In genomic region chr11:107808508-107808907, GRCm38 (mm10) we compare ENCODE assay signal across 12 mouse cellular contexts. TPM values are rescaled to one million over a fixed set of nuclear protein-coding genes. Genes with fewer than 3 reads are reported as not detected.
A peak's percentile ranks its signal among the peaks of the same experiment; 100 is the strongest.
DNase-seq lines count a peak whose midpoint lies in the region; ATAC-seq and TF ChIP-seq lines count a peak whose summit lies in the region.
"Had no signal": no experiment of that assay in that cellular context is flagged by ENCODE, and none has a peak within 500 bp of the region (broad histone marks: within the 10 kb centered on the region; RNA-seq: fewer than 3 reads in every experiment).

No protein-coding gene starts in this region.

- H3K9me3 ChIP-seq in midbrain, postnatal 0 days (ENCODE audit: low read length): no peaks in the 10 kb centered on the region
- H3K9me3 ChIP-seq in midbrain, embryonic 14.5 days (ENCODE audit: control insufficient read depth, low read length): no peaks in the 10 kb centered on the region
- H3K9me3 ChIP-seq: hindbrain, embryonic 13.5 days; limb, embryonic 13.5 days had no signal

- ATAC-seq in midbrain, postnatal 0 days (ENCODE audit: low FRiP score): no peak
- ATAC-seq in midbrain, embryonic 14.5 days (ENCODE audit: low FRiP score, low TSS enrichment): no peak

- no peaks in the 10 kb centered on the region for H3K27me3 ChIP-seq in midbrain, postnatal 0 days (ENCODE audit: insufficient read depth, low read length)
- no peaks in the 10 kb centered on the region for H3K27me3 ChIP-seq in midbrain, embryonic 14.5 days (ENCODE audit: control insufficient read depth, insufficient read depth, low read length)

- no peaks in the 10 kb centered on the region for H3K36me3 ChIP-seq in midbrain, postnatal 0 days (ENCODE audit: insufficient read depth, low read length)
- H3K36me3 ChIP-seq in midbrain, embryonic 14.5 days (ENCODE audit: control insufficient read depth, insufficient read depth, low read length): no peaks in the 10 kb centered on the region
- H3K36me3 ChIP-seq: hindbrain, embryonic 13.5 days; limb, embryonic 13.5 days had no signal

- 73% methylated on average over 8 of the region's 8 CpGs for WGBS in midbrain, postnatal 0 days
- 72% methylated on average over 8 of the region's 8 CpGs for WGBS in midbrain, embryonic 14.5 days

- H3K4me3 ChIP-seq in gastrocnemius, adult 2 months: no peak overlapping the region
- no peak overlapping the region for H3K4me3 ChIP-seq in midbrain, postnatal 0 days (ENCODE audit: low read depth, low read length)
- no peak overlapping the region for H3K4me3 ChIP-seq in midbrain, embryonic 14.5 days (replicated peaks; ENCODE audit: low read depth, low read length)
- H3K4me3 ChIP-seq: hindbrain, embryonic 13.5 days; limb, embryonic 13.5 days had no signal

- H3K4me1 ChIP-seq in midbrain, postnatal 0 days (ENCODE audit: insufficient read depth, low read length): peaks cover 15% of the 10 kb centered on the region; the same call in 1 of the 2 replicates
- H3K4me1 ChIP-seq in midbrain, embryonic 14.5 days (ENCODE audit: control insufficient read depth, insufficient read depth, low read length): peaks cover 15% of the 10 kb centered on the region

- no peak overlapping the region for H3K4me2 ChIP-seq in midbrain, postnatal 0 days (ENCODE audit: low read depth, low read length, poor library complexity, severe bottlenecking)
- no peak overlapping the region for H3K4me2 ChIP-seq in midbrain, embryonic 14.5 days (ENCODE audit: low read length)
- H3K4me2 ChIP-seq: hindbrain, embryonic 13.5 days; limb, embryonic 13.5 days had no signal

- H3K9ac ChIP-seq in midbrain, postnatal 0 days (replicated peaks; ENCODE audit: low read length, poor library complexity, severe bottlenecking): no peak overlapping the region
- H3K9ac ChIP-seq in midbrain, embryonic 14.5 days (replicated peaks; ENCODE audit: low read length): no peak overlapping the region
- H3K9ac ChIP-seq: hindbrain, embryonic 13.5 days; limb, embryonic 13.5 days had no signal

- no peak overlapping the region for H3K27ac ChIP-seq in gastrocnemius, adult 2 months
- no peak overlapping the region for H3K27ac ChIP-seq in midbrain, postnatal 0 days (ENCODE audit: low read depth, low read length)
- no peak overlapping the region for H3K27ac ChIP-seq in midbrain, embryonic 14.5 days (replicated peaks; ENCODE audit: low read depth, low read length)
- H3K27ac ChIP-seq: hindbrain, embryonic 13.5 days; limb, embryonic 13.5 days had no signal

- peak; percentile 39 for TF ChIP-seq CTCF in gastrocnemius, adult 2 months (IDR thresholded peaks at IDR 0.05)
- peak; percentile 59 for TF ChIP-seq CTCF in midbrain, postnatal 0 days (IDR thresholded peaks at IDR 0.05)

- intact Hi-C loops in gastrocnemius, adult 2 months (cut with DNase I): no loop called here

- no peak for DNase-seq in gastrocnemius, adult 2 months
- no peak for DNase-seq in gastrocnemius, postnatal 25 days
- DNase-seq in midbrain, postnatal 0 days (ENCODE audit: low spot score): no peak
- no peak for DNase-seq in midbrain, embryonic 14.5 days
- peak; percentile 18 for DNase-seq in embryo, embryonic 9.5 days (ENCODE audit: extremely low spot score)
- peak; percentile 53 to 62 for DNase-seq in thymus, postnatal 36 days
- no peak for DNase-seq in ovary, postnatal 14 days (ENCODE audit: low spot score)
- no peak for DNase-seq in cerebellum, adult 11 months

RNA-seq across cellular contexts. Expression of gene Cacng4, which starts 14.2 kb away (rescaled TPM):
- not detected for total RNA-seq in gastrocnemius, adult 2 months (2021)
- under 1 TPM in 1 of 2 experiments, not detected in 1; 0.08 TPM for total RNA-seq in gastrocnemius, postnatal 25 days (2021)
- total RNA-seq in midbrain, postnatal 0 days (2014; rRNA removed): 112 TPM in 2 replicates
- polyA plus RNA-seq in midbrain, postnatal 0 days (2015; fragmentation: Nextera tagmentation; extraction: Ambion mirVana): 58.4 and 61.7 TPM in 2 replicates
- polyA plus RNA-seq in midbrain, embryonic 14.5 days (2014; fragmentation: Nextera tagmentation; extraction: Ambion mirVana): 66.4 and 80.5 TPM in 2 replicates
- total RNA-seq: gastrocnemius, adult 18-20 months; monocyte, adult 5-6 weeks had no signal

Comparison
In these comparisons a context has a peak if more than half of its experiments do, and no peak if none do; other contexts are left out.
1. DNase-seq: peak in embryo, embryonic 9.5 days (single experiment) and thymus, postnatal 36 days (2 of 2); none in gastrocnemius, adult 2 months (single experiment), gastrocnemius, postnatal 25 days (single experiment), midbrain, postnatal 0 days (single experiment), midbrain, embryonic 14.5 days (single experiment), ovary, postnatal 14 days (single experiment) and cerebellum, adult 11 months (single experiment).
2. RNA of gene Cacng4, which starts 14.2 kb away (total RNA-seq): 112 TPM in midbrain, postnatal 0 days; 0.08 TPM in gastrocnemius, postnatal 25 days and not detected in gastrocnemius, adult 2 months; every median in the first group is over 100 times any median in the second.